Mouse (Mus musculus) frontal cortex, postnatal 10 days (tissue): ENCODE measurements at regions not wholly inside any gene's neighbourhood (a gene's known extent, or its start where the extent isn't known, plus 50 kb on each side); places are given as distances from the start of the nearest gene placed in this dataset.
"Not testable (repeated sequence)": the region's sequence is repeated elsewhere in the genome, so short reads cannot be mapped to it uniquely, and the experiment has no call there.

Experiments used
- DNase-seq, 2 experiments: peaks; one replicate each; pipeline ENCODE4 v3.0.0; 2022; ENCODE audit warnings: low spot score in 2 of 2, mixed read lengths in 1 of 2

- not testable (repeated sequence) for DNase-seq
Observed at GRCm38 (mm10) chr9:11441241-11441997, 536.8 kb upstream of the Cntn5 start.

- no peak for DNase-seq
Observed at GRCm38 (mm10) chr9:11436443-11437167, 532.0 kb upstream of the Cntn5 start.

- no peak for DNase-seq
Observed at GRCm38 (mm10) chr9:11436014-11436413, 531.4 kb upstream of the Cntn5 start.

- no peak for DNase-seq
Observed at GRCm38 (mm10) chr9:11435019-11435418, 530.4 kb upstream of the Cntn5 start.

- DNase-seq = no peak
Observed at GRCm38 (mm10) chr9:11426473-11426872, 521.9 kb upstream of the Cntn5 start.

- no peak for DNase-seq
Observed at GRCm38 (mm10) chr9:11396829-11397228, 492.3 kb upstream of the Cntn5 start.

- no peak for DNase-seq
Observed at GRCm38 (mm10) chr9:11381648-11382075, 477.1 kb upstream of the Cntn5 start.

- no peak for DNase-seq
Observed at GRCm38 (mm10) chr9:11380531-11380930, 476.0 kb upstream of the Cntn5 start.

- no peak for DNase-seq
Observed at GRCm38 (mm10) chr9:11378046-11378445, 473.5 kb upstream of the Cntn5 start.

GRCm38 (mm10) chr9:11377586-11377985 lies 473.0 kb upstream of the Cntn5 start:
- DNase-seq = no peak

GRCm38 (mm10) chr9:11373294-11373903 lies 468.8 kb upstream of the Cntn5 start:
- DNase-seq = no peak

- DNase-seq = no peak
Observed at GRCm38 (mm10) chr9:11368056-11368455, 463.5 kb upstream of the Cntn5 start.

GRCm38 (mm10) chr9:11328900-11329299 lies 424.3 kb upstream of the Cntn5 start:
- no peak for DNase-seq

GRCm38 (mm10) chr9:11317221-11317620 lies 412.6 kb upstream of the Cntn5 start:
- no peak for DNase-seq

GRCm38 (mm10) chr9:11297116-11297515 lies 392.5 kb upstream of the Cntn5 start:
- not testable (repeated sequence) for DNase-seq

- DNase-seq = no peak
Observed at GRCm38 (mm10) chr9:11285135-11285534, 380.6 kb upstream of the Cntn5 start.

- no peak for DNase-seq
Observed at GRCm38 (mm10) chr9:11284549-11284948, 380.0 kb upstream of the Cntn5 start.

GRCm38 (mm10) chr9:11279409-11280127 lies 375.0 kb upstream of the Cntn5 start:
- no peak for DNase-seq

GRCm38 (mm10) chr9:11277810-11278209 lies 373.2 kb upstream of the Cntn5 start:
- no peak for DNase-seq

GRCm38 (mm10) chr9:11276966-11277365 lies 372.4 kb upstream of the Cntn5 start:
- DNase-seq = no peak

GRCm38 (mm10) chr9:11256848-11257247 lies 352.3 kb upstream of the Cntn5 start:
- no peak for DNase-seq

- DNase-seq = peak; percentile 16 to 29
Observed at GRCm38 (mm10) chr9:11206829-11207228, 302.3 kb upstream of the Cntn5 start.
